Mouse (Mus musculus): ENCODE data around the gene Akr1c18. TPM values are rescaled to one million over a fixed set of nuclear protein-coding genes. Genes with fewer than 3 reads are reported as not detected.

Akr1c18 gene
- total and polyA plus RNA-seq, 3 experiments, result not detected

DNA sequence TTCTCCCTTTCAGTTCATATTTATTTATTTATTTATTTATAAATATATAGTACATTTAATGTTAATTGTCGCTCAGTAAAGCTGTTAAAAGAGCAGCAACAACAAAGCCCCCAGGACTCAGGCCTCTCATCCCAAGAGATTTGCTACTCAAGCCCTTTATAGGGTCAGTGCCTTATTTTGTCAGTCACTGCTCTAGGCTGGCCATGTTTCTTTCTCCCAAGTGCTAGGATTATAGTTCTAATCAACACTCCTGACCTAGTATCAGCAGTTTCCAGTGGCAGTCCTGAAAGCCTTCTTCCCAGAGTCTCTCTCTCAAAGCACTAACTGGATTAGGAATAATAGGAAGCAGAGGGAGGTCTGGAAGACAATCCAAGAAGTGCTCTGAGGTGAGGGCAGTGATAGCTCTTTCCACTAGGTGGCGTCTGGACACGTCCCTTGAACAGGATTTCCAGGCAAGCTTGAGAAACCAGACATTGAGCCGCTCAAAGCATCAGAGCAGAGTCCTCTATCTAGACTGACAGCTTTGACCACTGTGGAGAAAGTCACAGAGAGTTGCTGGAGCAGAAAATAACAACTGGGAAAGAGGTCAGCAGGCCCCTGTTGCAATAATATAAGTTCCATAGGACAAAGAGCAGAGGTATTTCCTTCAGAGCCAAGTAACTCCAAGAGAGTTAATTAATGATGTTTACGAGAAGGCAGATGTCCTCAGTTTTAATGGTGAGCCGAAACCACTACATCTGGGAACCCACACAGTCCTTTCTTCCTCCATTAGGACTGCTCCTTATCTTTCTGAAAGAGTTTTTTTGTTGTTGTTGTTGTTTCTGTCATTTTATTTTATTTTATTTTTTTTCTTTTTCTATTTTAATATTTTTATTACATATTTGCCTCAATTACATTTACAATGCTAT lies 39.9 kb downstream of the Akr1c18 start:
- TF ChIP-seq JUND (IDR thresholded peaks at IDR 0.05; ENCODE audit: low read depth, low read length) (no peak), SMC3 (IDR thresholded peaks at IDR 0.05; ENCODE audit: low read depth, low read length) (peak; percentile 74), MAZ (IDR thresholded peaks at IDR 0.05; ENCODE audit: low read depth, low read length) (no peak), RCOR1 (IDR thresholded peaks at IDR 0.05; ENCODE audit: low read depth, low read length) (no peak), GABPA (IDR thresholded peaks at IDR 0.05; ENCODE audit: low read depth, low read length) (no peak), ZC3H11A (IDR thresholded peaks at IDR 0.05; ENCODE audit: low read depth, low read length) (peak; percentile 55), EP300 (IDR thresholded peaks at IDR 0.05; ENCODE audit: low read depth in 1 of 2, low read length in 2 of 2) (no peak), UBTF (IDR thresholded peaks at IDR 0.05; ENCODE audit: borderline replicate concordance, insufficient read depth, low read depth, low read length) (no peak), KAT2A (conservative IDR thresholded peaks at IDR 0.05; ENCODE audit: low read depth, low read length) (no peak), CTCF (IDR thresholded peaks at IDR 0.05 in 2 of 3, conservative IDR thresholded peaks at IDR 0.05 in 1 of 3; ENCODE audit: control insufficient read depth in 1 of 3, insufficient read depth in 1 of 3, low read depth in 2 of 3, low read length in 3 of 3, poor library complexity in 1 of 3, severe bottlenecking in 1 of 3) (peak; percentile 65 to 76 (median 67)), RAD21 (IDR thresholded peaks at IDR 0.05; ENCODE audit: low read depth, low read length) (peak; percentile 53)
- Histone ChIP-seq H3K36me3 (ENCODE audit: control insufficient read depth in 1 of 2, insufficient read depth in 2 of 2, low read length in 2 of 2) (no peaks in the 10 kb centered on the region), H3K79me2 (ENCODE audit: control insufficient read depth, insufficient read depth, low read length, poor library complexity) (no peaks in the 10 kb centered on the region), H3K4me1 (ENCODE audit: control insufficient read depth in 1 of 2, insufficient read depth in 2 of 2, low read length in 2 of 2) (no peaks in the 10 kb centered on the region), H3K27ac (ENCODE audit: control insufficient read depth, low read depth, low read length) (no peak overlapping the region), H3K9ac (ENCODE audit: control insufficient read depth, low read depth, low read length, poor library complexity, severe bottlenecking) (no peak overlapping the region), H3K9me3 (replicated peaks; ENCODE audit: insufficient read depth, low read length) (no peaks in the 10 kb centered on the region), H3K27me3 (ENCODE audit: control insufficient read depth in 1 of 2, insufficient read depth in 2 of 2, low read length in 2 of 2) (no peaks in the 10 kb centered on the region; a peak in 1 of 4 replicates), H3K4me3 (ENCODE audit: control insufficient read depth in 1 of 2, insufficient read depth in 1 of 2, low read depth in 2 of 2, low read length in 2 of 2) (no peak overlapping the region)
- DNase-seq (ENCODE audit: low read depth, low spot score), result peak; percentile 66

DNA sequence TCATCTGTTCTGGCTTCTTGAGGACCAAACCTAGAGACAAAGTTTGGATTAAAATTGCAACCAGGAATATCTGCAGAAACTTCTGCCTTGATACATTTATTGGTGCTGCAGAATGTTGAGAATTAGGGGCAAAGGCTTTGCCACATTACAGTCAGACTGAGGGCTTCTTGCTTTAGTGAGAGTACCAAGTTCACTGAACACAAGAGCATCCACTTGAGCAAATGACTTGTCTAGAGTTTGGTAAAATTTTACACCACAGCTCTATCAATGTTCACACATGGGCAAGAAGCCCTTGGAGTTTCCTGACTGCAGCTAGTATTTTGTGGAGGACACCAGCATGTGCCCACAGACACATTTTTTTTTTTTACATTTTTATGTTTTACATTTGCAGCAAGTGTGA lies 47.7 kb downstream of the Akr1c18 start:
- H3K4me3 ChIP-seq (ENCODE audit: control insufficient read depth in 1 of 2, insufficient read depth in 1 of 2, low read depth in 2 of 2, low read length in 2 of 2), result no peak overlapping the region
- no peak overlapping the region for H3K9ac ChIP-seq (ENCODE audit: control insufficient read depth, low read depth, low read length, poor library complexity, severe bottlenecking)
- H3K27ac ChIP-seq (ENCODE audit: control insufficient read depth, low read depth, low read length), result no peak overlapping the region
- DNase-seq (ENCODE audit: low read depth, low spot score), result no peak
- H3K27me3 ChIP-seq (ENCODE audit: control insufficient read depth in 1 of 2, insufficient read depth in 2 of 2, low read length in 2 of 2), result no peaks in the 10 kb centered on the region
- no peaks in the 10 kb centered on the region for H3K36me3 ChIP-seq (ENCODE audit: control insufficient read depth in 1 of 2, insufficient read depth in 2 of 2, low read length in 2 of 2)
- no peaks in the 10 kb centered on the region for H3K9me3 ChIP-seq (replicated peaks; ENCODE audit: insufficient read depth, low read length)
- no peaks in the 10 kb centered on the region for H3K79me2 ChIP-seq (ENCODE audit: control insufficient read depth, insufficient read depth, low read length, poor library complexity)
- TF ChIP-seq TBP (IDR thresholded peaks at IDR 0.05; ENCODE audit: low read depth, low read length) (no peak), CHD2 (IDR thresholded peaks at IDR 0.05; ENCODE audit: low read length) (no peak), KAT2A (conservative IDR thresholded peaks at IDR 0.05; ENCODE audit: low read depth, low read length) (no peak), RAD21 (IDR thresholded peaks at IDR 0.05; ENCODE audit: low read depth, low read length) (no peak), MYB (IDR thresholded peaks at IDR 0.05; ENCODE audit: low read depth, low read length) (no peak), MXI1 (IDR thresholded peaks at IDR 0.05; ENCODE audit: low read depth, low read length) (no peak), TCF12 (IDR thresholded peaks at IDR 0.05; ENCODE audit: low read depth, low read length) (no peak), ELF1 (IDR thresholded peaks at IDR 0.05; ENCODE audit: low read depth, low read length) (no peak), GABPA (IDR thresholded peaks at IDR 0.05; ENCODE audit: low read depth, low read length) (no peak), CTCF (IDR thresholded peaks at IDR 0.05 in 2 of 3, conservative IDR thresholded peaks at IDR 0.05 in 1 of 3; ENCODE audit: control insufficient read depth in 1 of 3, insufficient read depth in 1 of 3, low read depth in 2 of 3, low read length in 3 of 3, poor library complexity in 1 of 3, severe bottlenecking in 1 of 3) (no peak)
- no peaks in the 10 kb centered on the region for H3K4me1 ChIP-seq (ENCODE audit: control insufficient read depth in 1 of 2, insufficient read depth in 2 of 2, low read length in 2 of 2)

Data from MEL (cell line).